Mouse (Mus musculus): ENCODE results near the gene Krt25. TPM values are rescaled to one million over a fixed set of nuclear protein-coding genes. Genes with fewer than 3 reads are reported as not detected.

The Krt25 gene
- polyA plus RNA-seq, 1 experiment from 2014 or later: not detected

DNA sequence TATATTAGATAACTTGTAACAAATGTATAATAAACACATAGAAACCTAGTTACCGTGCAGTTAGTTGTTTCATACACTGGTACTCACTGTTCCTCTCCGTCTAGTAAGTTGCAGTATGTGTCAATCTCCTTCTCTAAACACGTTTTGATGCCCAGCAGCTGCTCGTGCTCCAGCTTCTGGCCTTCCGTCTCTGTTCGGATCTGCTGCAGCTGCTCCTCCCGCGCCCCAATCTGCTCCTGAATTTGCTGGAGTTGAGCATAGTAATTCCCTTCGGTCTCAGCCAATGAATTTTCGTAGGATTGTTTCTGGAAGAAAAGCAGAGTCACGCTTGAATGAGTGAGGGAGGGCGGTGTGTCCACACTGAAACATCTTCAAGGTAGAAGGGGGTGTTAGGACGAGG, 10.7 kb upstream of the Krt25 start:
- Histone ChIP-seq H3K4me2 (no peak overlapping the region), H3K9me3 (replicated peaks; ENCODE audit: control insufficient read depth, low read length) (no peaks in the 10 kb centered on the region), H3K36me3 (ENCODE audit: control insufficient read depth, insufficient read depth, low read length) (no peaks in the 10 kb centered on the region), H3K9ac (ENCODE audit: low read depth, low read length) (no peak overlapping the region), H3K27me3 (ENCODE audit: control insufficient read depth, insufficient read depth, low read length) (no peaks in the 10 kb centered on the region), H3K27ac (ENCODE audit: low read depth, low read length) (no peak overlapping the region), H3K4me1 (ENCODE audit: control insufficient read depth, insufficient read depth, low read length) (no peaks in the 10 kb centered on the region), H3K4me3 (ENCODE audit: low read depth, low read length) (no peak overlapping the region)
- WGBS (ENCODE audit: insufficient replicate concordance): 70% methylated on average over 13 of the region's 13 CpGs
- no peak for ATAC-seq (replicated peaks; ENCODE audit: insufficient number of reproducible peaks, low FRiP score, low TSS enrichment)

DNA sequence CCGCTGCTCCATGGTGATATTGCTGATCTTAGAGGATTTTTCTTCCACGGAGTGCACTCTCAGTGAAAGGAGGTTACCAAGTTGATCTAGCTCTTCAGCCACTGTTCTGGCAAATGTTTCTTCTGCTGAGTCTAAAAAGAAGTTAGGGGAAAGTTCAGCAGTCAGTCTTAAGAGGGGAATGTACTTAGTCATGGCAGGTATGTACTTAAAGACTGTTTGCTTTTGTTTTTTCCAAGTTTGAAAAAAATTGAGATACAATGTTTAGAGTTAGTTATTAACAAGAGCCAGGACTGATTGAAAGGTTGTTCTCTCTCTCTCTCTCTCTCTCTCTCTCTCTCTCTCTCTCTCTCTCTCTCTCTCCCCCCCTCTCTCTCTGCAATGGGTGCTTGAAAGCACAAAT, 6.9 kb upstream of the Krt25 start:
- Histone ChIP-seq H3K9me3 (replicated peaks; ENCODE audit: control insufficient read depth, low read length) (no peaks in the 10 kb centered on the region), H3K4me1 (ENCODE audit: control insufficient read depth, insufficient read depth, low read length) (no peaks in the 10 kb centered on the region), H3K36me3 (ENCODE audit: control insufficient read depth, insufficient read depth, low read length) (no peaks in the 10 kb centered on the region), H3K27me3 (ENCODE audit: control insufficient read depth, insufficient read depth, low read length) (no peaks in the 10 kb centered on the region), H3K9ac (ENCODE audit: low read depth, low read length) (no peak overlapping the region), H3K27ac (ENCODE audit: low read depth, low read length) (no peak overlapping the region), H3K4me3 (ENCODE audit: low read depth, low read length) (no peak overlapping the region), H3K4me2 (no peak overlapping the region)
- WGBS (ENCODE audit: insufficient replicate concordance): 68% methylated on average over 2 of the region's 2 CpGs
- ATAC-seq (replicated peaks; ENCODE audit: insufficient number of reproducible peaks, low FRiP score, low TSS enrichment): no peak

GRCm38 (mm10) chr11:99321094-99321493, 1.7 kb downstream of the Krt25 start:
- Histone ChIP-seq H3K27ac (ENCODE audit: low read depth, low read length) (no peak overlapping the region), H3K27me3 (ENCODE audit: control insufficient read depth, insufficient read depth, low read length) (no peaks in the 10 kb centered on the region), H3K36me3 (ENCODE audit: control insufficient read depth, insufficient read depth, low read length) (no peaks in the 10 kb centered on the region), H3K4me1 (ENCODE audit: control insufficient read depth, insufficient read depth, low read length) (no peaks in the 10 kb centered on the region), H3K4me3 (ENCODE audit: low read depth, low read length) (no peak overlapping the region), H3K4me2 (no peak overlapping the region), H3K9me3 (replicated peaks; ENCODE audit: control insufficient read depth, low read length) (no peaks in the 10 kb centered on the region), H3K9ac (ENCODE audit: low read depth, low read length) (no peak overlapping the region)
- ATAC-seq (replicated peaks; ENCODE audit: insufficient number of reproducible peaks, low FRiP score, low TSS enrichment): no peak
- WGBS (ENCODE audit: insufficient replicate concordance): 82% methylated on average over 14 of the region's 14 CpGs

DNA sequence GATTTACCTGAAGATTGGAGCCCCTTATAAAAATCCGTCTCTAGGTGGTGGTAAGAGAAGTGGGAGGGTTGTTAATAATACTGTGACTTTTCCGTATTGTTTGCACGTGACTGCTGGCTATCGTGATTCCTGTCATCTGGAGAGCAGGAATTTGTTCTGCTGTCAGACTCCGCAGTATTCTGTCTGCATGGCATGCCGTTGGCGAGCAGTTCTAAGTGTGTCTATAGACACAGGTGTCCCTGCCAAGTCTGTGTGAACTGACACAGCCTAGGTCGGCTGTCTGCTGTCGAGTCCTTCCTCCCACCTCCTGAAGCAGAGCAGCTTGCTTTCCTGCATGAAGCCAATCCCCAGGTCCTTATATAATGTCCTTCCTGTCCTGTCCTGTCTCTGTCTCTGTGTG, 3.6 kb downstream of the Krt25 start:
- no peaks in the 10 kb centered on the region for H3K9me3 ChIP-seq (replicated peaks; ENCODE audit: control insufficient read depth, low read length)
- H3K4me2 ChIP-seq: 0 out of 2 replicates have a peak overlapping the region, but pooled peaks have one; percentile 15
- H3K36me3 ChIP-seq (ENCODE audit: control insufficient read depth, insufficient read depth, low read length): no peaks in the 10 kb centered on the region
- no peak for ATAC-seq (replicated peaks; ENCODE audit: insufficient number of reproducible peaks, low FRiP score, low TSS enrichment)
- H3K27me3 ChIP-seq (ENCODE audit: control insufficient read depth, insufficient read depth, low read length): no peaks in the 10 kb centered on the region
- H3K4me1 ChIP-seq (ENCODE audit: control insufficient read depth, insufficient read depth, low read length): no peaks in the 10 kb centered on the region
- WGBS (ENCODE audit: insufficient replicate concordance): 60% methylated on average over 9 of the region's 9 CpGs
- H3K27ac ChIP-seq (ENCODE audit: low read depth, low read length): no peak overlapping the region
- H3K4me3 ChIP-seq (ENCODE audit: low read depth, low read length): no peak overlapping the region
- H3K9ac ChIP-seq (ENCODE audit: low read depth, low read length): no peak overlapping the region

DNA sequence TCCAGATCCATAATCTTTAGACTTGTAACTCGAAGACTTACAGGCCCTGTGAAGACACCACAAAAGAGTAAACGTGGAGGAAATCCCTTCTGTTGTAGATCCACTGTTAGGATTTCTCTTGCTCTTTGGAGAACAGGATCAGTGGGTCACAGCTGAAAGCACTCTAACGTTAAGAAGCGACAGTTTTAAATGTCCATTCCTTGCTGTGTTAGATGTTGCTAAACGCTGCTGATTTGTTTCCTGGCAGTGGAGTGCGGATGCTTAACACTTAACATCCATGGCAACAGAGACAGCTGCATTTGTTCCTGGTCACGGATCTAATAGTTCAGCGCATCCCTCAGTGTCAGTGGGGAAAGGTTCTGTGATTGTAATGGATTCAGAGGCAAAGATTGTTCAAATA, 6.2 kb downstream of the Krt25 start:
- no peak for ATAC-seq (replicated peaks; ENCODE audit: insufficient number of reproducible peaks, low FRiP score, low TSS enrichment)
- no peak overlapping the region for H3K4me2 ChIP-seq
- H3K4me3 ChIP-seq (ENCODE audit: low read depth, low read length): no peak overlapping the region
- WGBS (ENCODE audit: insufficient replicate concordance): 74% methylated on average over 8 of the region's 8 CpGs
- no peaks in the 10 kb centered on the region for H3K27me3 ChIP-seq (ENCODE audit: control insufficient read depth, insufficient read depth, low read length)
- H3K9ac ChIP-seq (ENCODE audit: low read depth, low read length): no peak overlapping the region
- H3K9me3 ChIP-seq (replicated peaks; ENCODE audit: control insufficient read depth, low read length): no peaks in the 10 kb centered on the region
- H3K36me3 ChIP-seq (ENCODE audit: control insufficient read depth, insufficient read depth, low read length): no peaks in the 10 kb centered on the region
- H3K4me1 ChIP-seq (ENCODE audit: control insufficient read depth, insufficient read depth, low read length): no peaks in the 10 kb centered on the region
- no peak overlapping the region for H3K27ac ChIP-seq (ENCODE audit: low read depth, low read length)

GRCm38 (mm10) chr11:99314594-99314993, 8.2 kb downstream of the Krt25 start:
- no peak overlapping the region for H3K4me2 ChIP-seq
- no peaks in the 10 kb centered on the region for H3K9me3 ChIP-seq (replicated peaks; ENCODE audit: control insufficient read depth, low read length)
- H3K4me3 ChIP-seq (ENCODE audit: low read depth, low read length): no peak overlapping the region
- ATAC-seq (replicated peaks; ENCODE audit: insufficient number of reproducible peaks, low FRiP score, low TSS enrichment): no peak
- H3K4me1 ChIP-seq (ENCODE audit: control insufficient read depth, insufficient read depth, low read length): no peaks in the 10 kb centered on the region
- no peak overlapping the region for H3K27ac ChIP-seq (ENCODE audit: low read depth, low read length)
- WGBS (ENCODE audit: insufficient replicate concordance): 76% methylated on average over 2 of the region's 2 CpGs
- H3K27me3 ChIP-seq (ENCODE audit: control insufficient read depth, insufficient read depth, low read length): no peaks in the 10 kb centered on the region
- no peaks in the 10 kb centered on the region for H3K36me3 ChIP-seq (ENCODE audit: control insufficient read depth, insufficient read depth, low read length)
- H3K9ac ChIP-seq (ENCODE audit: low read depth, low read length): no peak overlapping the region

DNA sequence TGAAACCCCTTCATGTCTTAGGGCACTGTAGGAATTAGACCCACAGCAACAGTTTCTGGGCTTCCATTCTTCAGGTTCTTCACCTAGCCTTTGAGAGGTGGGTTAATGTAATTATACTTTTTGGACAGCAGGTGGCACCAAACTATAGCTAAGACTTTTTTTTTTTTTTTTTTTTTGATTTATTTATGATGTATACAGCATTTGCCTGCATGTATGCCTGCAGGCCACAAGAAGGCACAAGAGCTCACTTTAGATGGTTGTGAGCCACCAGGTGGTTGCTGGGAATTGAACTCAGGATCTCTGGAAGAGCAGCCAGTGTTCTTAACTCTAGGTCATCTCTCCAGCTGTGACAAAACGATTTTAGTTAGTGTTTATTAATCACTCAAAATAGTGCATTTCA, 11.9 kb downstream of the Krt25 start:
- ATAC-seq (replicated peaks; ENCODE audit: insufficient number of reproducible peaks, low FRiP score, low TSS enrichment): no peak
- H3K9me3 ChIP-seq (replicated peaks; ENCODE audit: control insufficient read depth, low read length): no peaks in the 10 kb centered on the region
- H3K36me3 ChIP-seq (ENCODE audit: control insufficient read depth, insufficient read depth, low read length): no peaks in the 10 kb centered on the region
- no peaks in the 10 kb centered on the region for H3K4me1 ChIP-seq (ENCODE audit: control insufficient read depth, insufficient read depth, low read length)
- WGBS (ENCODE audit: insufficient replicate concordance): 79% methylated on average over 1 of the region's 1 CpGs
- no peak overlapping the region for H3K4me3 ChIP-seq (ENCODE audit: low read depth, low read length)
- no peak overlapping the region for H3K27ac ChIP-seq (ENCODE audit: low read depth, low read length)
- no peak overlapping the region for H3K9ac ChIP-seq (ENCODE audit: low read depth, low read length)
- H3K27me3 ChIP-seq (ENCODE audit: control insufficient read depth, insufficient read depth, low read length): no peaks in the 10 kb centered on the region
- no peak overlapping the region for H3K4me2 ChIP-seq

- H3K36me3 ChIP-seq (ENCODE audit: control insufficient read depth, insufficient read depth, low read length): no peaks in the 10 kb centered on the region
- no peaks in the 10 kb centered on the region for H3K4me1 ChIP-seq (ENCODE audit: control insufficient read depth, insufficient read depth, low read length)
- 32% methylated on average over 2 of the region's 2 CpGs for WGBS (ENCODE audit: insufficient replicate concordance)
- H3K27me3 ChIP-seq (ENCODE audit: control insufficient read depth, insufficient read depth, low read length): no peaks in the 10 kb centered on the region
- no peak for ATAC-seq (replicated peaks; ENCODE audit: insufficient number of reproducible peaks, low FRiP score, low TSS enrichment)
- H3K9ac ChIP-seq (ENCODE audit: low read depth, low read length): no peak overlapping the region
- no peak overlapping the region for H3K27ac ChIP-seq (ENCODE audit: low read depth, low read length)
- no peak overlapping the region for H3K4me2 ChIP-seq
- no peak overlapping the region for H3K4me3 ChIP-seq (ENCODE audit: low read depth, low read length)
- no peaks in the 10 kb centered on the region for H3K9me3 ChIP-seq (replicated peaks; ENCODE audit: control insufficient read depth, low read length)
These were observed 15.2 kb downstream of the Krt25 start for GRCm38 (mm10) chr11:99307579-99307978.

GRCm38 (mm10) chr11:99295039-99295438, 27.7 kb downstream of the Krt25 start:
- Histone ChIP-seq H3K9me3 (replicated peaks; ENCODE audit: control insufficient read depth, low read length) (no peaks in the 10 kb centered on the region), H3K9ac (ENCODE audit: low read depth, low read length) (no peak overlapping the region), H3K27me3 (ENCODE audit: control insufficient read depth, insufficient read depth, low read length) (no peaks in the 10 kb centered on the region), H3K4me1 (ENCODE audit: control insufficient read depth, insufficient read depth, low read length) (no peaks in the 10 kb centered on the region), H3K36me3 (ENCODE audit: control insufficient read depth, insufficient read depth, low read length) (no peaks in the 10 kb centered on the region), H3K4me3 (ENCODE audit: low read depth, low read length) (no peak overlapping the region), H3K4me2 (no peak overlapping the region), H3K27ac (ENCODE audit: low read depth, low read length) (no peak overlapping the region)
- 56% methylated on average over 5 of the region's 5 CpGs for WGBS (ENCODE audit: insufficient replicate concordance)
- ATAC-seq (replicated peaks; ENCODE audit: insufficient number of reproducible peaks, low FRiP score, low TSS enrichment): no peak
